Mouse (Mus musculus) heart, postnatal 36 days (tissue): ENCODE data around the gene Nubpl. TPM values are rescaled to one million over a fixed set of nuclear protein-coding genes. Genes with fewer than 3 reads are reported as not detected.

Experiments
- DNase-seq, 2 experiments: peaks; one replicate each; pipeline ENCODE4 v3.0.0; 2021 to 2022
- intact Hi-C: fragments of 180-260 bp; cut with DNase I; formaldehyde crosslinking; loops from one replicate; pipeline ENCODE4 v1.15.1; 2025
- total RNA-seq, 2 experiments: library from RNA; stranded (reverse); gene quantifications; 2 replicates each; pipeline ENCODE4 v1.2.3; 2021

Nubpl gene
- total RNA-seq, 2 experiments from 2014 or later: 8.4 to 9.9 TPM

GRCm38 (mm10) chr12:52317635-52318034 is 220.1 kb downstream of the Nubpl start:
- no peak for DNase-seq

GRCm38 (mm10) chr12:52318426-52318825 is 220.9 kb downstream of the Nubpl start:
- no peak for DNase-seq
- intact Hi-C loops: no loop called here

More at GRCm38 (mm10) chr12:52317635-52318034, 220.1 kb downstream of the Nubpl start:
- intact Hi-C loops: no loop called here

GRCm38 (mm10) chr12:52319156-52319555 is 221.6 kb downstream of the Nubpl start:
- intact Hi-C loops: no loop called here
- no peak for DNase-seq

GRCm38 (mm10) chr12:52328488-52328887 is 231.0 kb downstream of the Nubpl start:
- DNase-seq: no peak
- intact Hi-C loops: no loop called here

- DNase-seq: no peak
- intact Hi-C loops: no loop called here
Observed at GRCm38 (mm10) chr12:52335142-52335765, 237.7 kb downstream of the Nubpl start.

GRCm38 (mm10) chr12:52338136-52338753 is 240.7 kb downstream of the Nubpl start:
- intact Hi-C loops: no loop called here

GRCm38 (mm10) chr12:52346611-52347010 is 249.1 kb downstream of the Nubpl start:
- intact Hi-C loops: no loop called here

More at GRCm38 (mm10) chr12:52338136-52338753, 240.7 kb downstream of the Nubpl start:
- DNase-seq: no peak

GRCm38 (mm10) chr12:52350276-52350675 is 252.7 kb downstream of the Nubpl start:
- intact Hi-C loops: no loop called here
- no peak for DNase-seq

More at GRCm38 (mm10) chr12:52346611-52347010, 249.1 kb downstream of the Nubpl start:
- DNase-seq: no peak

GRCm38 (mm10) chr12:52359484-52359883 is 261.9 kb downstream of the Nubpl start:
- no peak for DNase-seq
- intact Hi-C loops: no loop called here

GRCm38 (mm10) chr12:52360136-52360535 is 262.6 kb downstream of the Nubpl start:
- DNase-seq: no peak
- intact Hi-C loops: no loop called here

GRCm38 (mm10) chr12:52361198-52361597 is 263.7 kb downstream of the Nubpl start:
- DNase-seq: no peak
- intact Hi-C loops: no loop called here

Other genes with a start within 250 kb of the Nubpl start
- gene Heatr5a, start 126.4 kb upstream of the Nubpl start, total RNA-seq: 10 to 100 TPM; 18.8 to 20.9 TPM
- 1 to 10 TPM; 5.1 to 6.1 TPM for gene Dtd2, start 91.2 kb upstream of the Nubpl start, total RNA-seq
- not detected for gene Gpr33, start 69.7 kb upstream of the Nubpl start, total RNA-seq